Mouse (Mus musculus): ENCODE data around the gene Ctxn1. TPM values are rescaled to one million over a fixed set of nuclear protein-coding genes. Genes with fewer than 3 reads are reported as not detected.
A peak's percentile ranks its signal among the peaks of the same experiment; 100 is the strongest.

The Ctxn1 gene
- total and polyA plus RNA-seq, 3 experiments, result 0.68 to 3.2 (median 1.3) TPM

GRCm38 (mm10) chr8:4239193-4239890, 19.7 kb downstream of the Ctxn1 start:
- Histone ChIP-seq H3K4me2 (ENCODE audit: insufficient read depth, low read depth, poor library complexity, severe bottlenecking) (peak overlapping the region; percentile 57), H3K79me2 (replicated peaks; ENCODE audit: control insufficient read depth, extremely low read depth, insufficient read depth, poor library complexity, severe bottlenecking) (peaks cover 23% of the 10 kb centered on the region), H3K27ac (ENCODE audit: insufficient read depth, low read depth) (no peak overlapping the region), H3K4me3 (replicated peaks in 1 of 3; ENCODE audit: low read depth in 2 of 3, low read length in 2 of 3, poor library complexity in 1 of 3) (peak overlapping the region; percentile 77 to 95 (median 78)), H3K27me3 (replicated peaks) (peaks cover 13% of the 10 kb centered on the region), H3K36me3 (replicated peaks in 1 of 2; ENCODE audit: control insufficient read depth in 1 of 2, insufficient read depth in 1 of 2, low read length in 1 of 2) (peaks cover 28 to 47% of the 10 kb centered on the region in 2 experiments), H3K9me3 (replicated peaks; ENCODE audit: low read length) (no peaks in the 10 kb centered on the region), H3K4me1 (ENCODE audit: control insufficient read depth in 1 of 2, insufficient read depth in 2 of 2) (peaks cover 7 to 28% of the 10 kb centered on the region in 2 experiments; a peak in 3 of 4 replicates), H3K9ac (ENCODE audit: insufficient read depth, low read depth) (peak overlapping the region; percentile 79)
- TF ChIP-seq TBP (conservative IDR thresholded peaks at IDR 0.05; ENCODE audit: low read depth, low read length) (no peak), ELF1 (IDR thresholded peaks at IDR 0.05; ENCODE audit: low read depth, low read length) (no peak), HCFC1 (IDR thresholded peaks at IDR 0.05; ENCODE audit: low read depth, low read length) (no peak), MXI1 (IDR thresholded peaks at IDR 0.05; ENCODE audit: low read depth, low read length) (peak; percentile 48; the same call in 1 of the 2 replicates), SIN3A (IDR thresholded peaks at IDR 0.05; ENCODE audit: low read length) (peak; percentile 18; the same call in 1 of the 2 replicates)
- dilution Hi-C loops (cut with MboI; ENCODE audit: extremely low pct_ligation_motif_present, extremely low pct_unique_long_range_greater_than_20kb, low sequenced_read_pairs) (no loop called here), in situ Hi-C loops (cut with MboI; ENCODE audit: low pct_ligation_motif_present, low pct_unique_long_range_greater_than_20kb, low sequenced_read_pairs) (no loop called here)
- no peak for DNase-seq (ENCODE audit: extremely low read depth)

DNA sequence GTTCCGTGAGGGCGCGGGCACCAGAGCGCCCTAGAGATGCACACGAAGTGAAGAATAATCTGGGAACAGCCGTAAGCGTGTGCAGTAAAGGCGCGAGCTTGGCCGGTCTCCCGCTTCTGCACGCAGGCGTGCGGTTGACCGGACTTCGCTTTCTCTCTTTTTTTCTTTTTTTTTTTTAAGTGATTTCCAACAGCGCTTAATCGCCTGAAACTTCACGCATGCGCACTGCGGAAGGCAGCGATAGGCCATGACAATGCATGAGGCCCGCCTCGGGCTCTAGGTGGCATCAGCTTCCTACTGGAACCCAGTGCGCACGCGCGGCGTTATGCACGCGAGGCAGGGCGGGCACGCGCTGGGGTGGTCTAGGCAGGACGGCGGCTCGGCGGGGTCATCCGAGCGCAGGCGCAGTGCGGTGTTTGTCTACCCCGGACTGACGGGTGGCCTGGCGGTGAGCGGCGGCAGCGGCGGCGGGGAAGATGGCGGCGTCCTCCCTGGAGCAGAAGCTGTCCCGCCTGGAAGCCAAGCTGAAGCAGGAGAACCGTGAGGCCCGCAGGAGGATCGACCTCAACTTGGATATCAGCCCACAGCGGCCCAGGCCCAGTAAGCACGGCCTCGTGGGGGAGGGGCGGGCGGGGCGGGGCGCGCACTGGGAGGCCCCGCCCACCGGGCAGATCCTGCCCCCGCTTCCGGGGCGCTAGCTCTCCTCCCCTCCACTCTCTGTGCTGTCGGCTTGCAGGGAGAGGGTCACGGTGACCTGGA, 20.5 kb downstream of the Ctxn1 start, which contains the start of the genes Map2k7 and Gm49320:
Gene Map2k7, plus strand, starts transcription at position 307 of the 759 bp plus-strand sequence.
Gene Gm49320, plus strand, starts transcription at position 432 of the 759 bp plus-strand sequence.
- Histone ChIP-seq H3K4me3 (replicated peaks in 1 of 3; ENCODE audit: low read depth in 2 of 3, low read length in 2 of 3, poor library complexity in 1 of 3) (peak within 1 kb of the TSS; percentile 77 to 95 (median 78)), H3K9me3 (replicated peaks; ENCODE audit: low read length) (no peaks in the 10 kb centered on the region), H3K79me2 (replicated peaks; ENCODE audit: control insufficient read depth, extremely low read depth, insufficient read depth, poor library complexity, severe bottlenecking) (peaks cover 23% of the 10 kb centered on the region), H3K27ac (ENCODE audit: insufficient read depth, low read depth) (peak within 1 kb of the TSS; percentile 89), H3K27me3 (replicated peaks) (peaks cover 13% of the 10 kb centered on the region), H3K36me3 (replicated peaks in 1 of 2; ENCODE audit: control insufficient read depth in 1 of 2, insufficient read depth in 1 of 2, low read length in 1 of 2) (peaks cover 20 to 40% of the 10 kb centered on the region in 2 experiments), H3K4me1 (ENCODE audit: control insufficient read depth in 1 of 2, insufficient read depth in 2 of 2) (peaks cover 7 to 28% of the 10 kb centered on the region in 2 experiments; a peak in 3 of 4 replicates), H3K9ac (ENCODE audit: insufficient read depth, low read depth) (peak within 1 kb of the TSS; percentile 84), H3K4me2 (ENCODE audit: insufficient read depth, low read depth, poor library complexity, severe bottlenecking) (peak within 1 kb of the TSS; percentile 57)
- in situ Hi-C loops (cut with MboI; ENCODE audit: low pct_ligation_motif_present, low pct_unique_long_range_greater_than_20kb, low sequenced_read_pairs) (no loop called here), dilution Hi-C loops (cut with MboI; ENCODE audit: extremely low pct_ligation_motif_present, extremely low pct_unique_long_range_greater_than_20kb, low sequenced_read_pairs) (no loop called here)
- DNase-seq (ENCODE audit: extremely low read depth), result peak; percentile 99
- TF ChIP-seq UBTF (IDR thresholded peaks at IDR 0.05; ENCODE audit: low read depth, low read length) (no peak), TCF12 (IDR thresholded peaks at IDR 0.05; ENCODE audit: low read depth, low read length) (peak; percentile 51; the same call in 1 of the 2 replicates), IRF4 (IDR thresholded peaks at IDR 0.05; ENCODE audit: low read depth, low read length) (peak; percentile 16; the same call in 1 of the 2 replicates), BHLHE40 (IDR thresholded peaks at IDR 0.05; ENCODE audit: low read depth, low read length) (peak; percentile 98), NELFE (IDR thresholded peaks at IDR 0.05; ENCODE audit: low read depth, low read length) (peak; percentile 77), KAT2A (IDR thresholded peaks at IDR 0.05; ENCODE audit: insufficient replicate concordance, low read length) (peak; percentile 71; the same call in 1 of the 2 replicates), CHD1 (IDR thresholded peaks at IDR 0.05; ENCODE audit: low read depth, low read length) (no peak), USF2 (conservative IDR thresholded peaks at IDR 0.05; ENCODE audit: low read depth, low read length) (no peak), EP300 (IDR thresholded peaks at IDR 0.05; ENCODE audit: low read length) (no peak), PAX5 (IDR thresholded peaks at IDR 0.05; ENCODE audit: low read length) (no peak), SMC3 (IDR thresholded peaks at IDR 0.05; ENCODE audit: low read depth, low read length) (no peak), TBP (conservative IDR thresholded peaks at IDR 0.05; ENCODE audit: low read depth, low read length) (peak; percentile 66), ZNF384 (IDR thresholded peaks at IDR 0.05; ENCODE audit: low read depth, low read length) (peak; percentile 96), ZKSCAN1 (IDR thresholded peaks at IDR 0.05; ENCODE audit: borderline replicate concordance, low read depth, low read length) (no peak), USF1 (IDR thresholded peaks at IDR 0.05; ENCODE audit: low read depth, low read length) (peak; percentile 14; the same call in 1 of the 2 replicates), MYC (IDR thresholded peaks at IDR 0.05; ENCODE audit: low read depth, low read length) (peak; percentile 90), ZC3H11A (IDR thresholded peaks at IDR 0.05; ENCODE audit: low read depth, low read length) (no peak), CHD2 (IDR thresholded peaks at IDR 0.05; ENCODE audit: low read length) (peak; percentile 70), POLR2AphosphoS2 (IDR thresholded peaks at IDR 0.05; ENCODE audit: low read depth, low read length) (no peak), RAD21 (IDR thresholded peaks at IDR 0.05; ENCODE audit: low read depth, low read length) (no peak), CTCF (conservative IDR thresholded peaks at IDR 0.05 in 1 of 2, IDR thresholded peaks at IDR 0.05 in 1 of 2; ENCODE audit: low read depth in 2 of 2, low read length in 2 of 2) (peak in 1 of 2 experiments; percentile 58; a peak in 2 of 4 replicates), MAZ (IDR thresholded peaks at IDR 0.05; ENCODE audit: low read depth, low read length) (no peak), JUND (conservative IDR thresholded peaks at IDR 0.05; ENCODE audit: low read depth, low read length) (no peak), HCFC1 (IDR thresholded peaks at IDR 0.05; ENCODE audit: low read depth, low read length) (peak; percentile 82), SIN3A (IDR thresholded peaks at IDR 0.05; ENCODE audit: low read length) (peak; percentile 28; the same call in 1 of the 2 replicates), ZMIZ1 (IDR thresholded peaks at IDR 0.05; ENCODE audit: low read depth, low read length) (no peak; the same call in none of the 2 replicates), MAFK (IDR thresholded peaks at IDR 0.05; ENCODE audit: insufficient replicate concordance, low read length) (no peak)
